Mouse (Mus musculus) MEL (cell line): Measurements from ENCODE around the gene Prdx2. TPM values are rescaled to one million over a fixed set of nuclear protein-coding genes. Genes with fewer than 3 reads are reported as not detected.
A peak's percentile ranks its signal among the peaks of the same experiment; 100 is the strongest.

ENCODE experiments used
- DNase-seq: peaks from one replicate; pipeline ENCODE4 v3.0.0; 2011; ENCODE audit warnings: low read depth, low spot score
- H3K27ac ChIP-seq: 2 replicates; pipeline ENCODE4 v1.5.1; 2012; ENCODE audit warnings: low read depth, mild to moderate bottlenecking, control low read depth, low read length, moderate library complexity; ENCODE audit not compliant: control insufficient read depth
- H3K27me3 ChIP-seq, 2 experiments: fragments of 150-350 bp in 1 of 2; sonication (generic) in 1 of 2; 2 replicates each; pipeline ENCODE4 v1.6.1; 2012; ENCODE audit warnings: low read length in 2 of 2, mild to moderate bottlenecking in 2 of 2, improper control_type of control experiment in 1 of 2, moderate library complexity in 1 of 2; ENCODE audit not compliant: insufficient read depth in 2 of 2, control insufficient read depth in 1 of 2
- H3K36me3 ChIP-seq, 2 experiments: 2 replicates each; pipeline ENCODE4 v1.6.1; 2012 to 2014; ENCODE audit warnings: low read length in 2 of 2, improper control_type of control experiment in 1 of 2, inconsistent platforms in 1 of 2, mild to moderate bottlenecking in 1 of 2; ENCODE audit not compliant: insufficient read depth in 2 of 2, control insufficient read depth in 1 of 2
- H3K4me1 ChIP-seq, 2 experiments: fragments of 150-350 bp in 1 of 2; sonication (generic) in 1 of 2; 2 replicates each; pipeline ENCODE4 v1.6.1; 2012; ENCODE audit warnings: low read length in 2 of 2, improper control_type of control experiment in 1 of 2, mild to moderate bottlenecking in 1 of 2; ENCODE audit not compliant: insufficient read depth in 2 of 2, control insufficient read depth in 1 of 2
- H3K4me3 ChIP-seq, 2 experiments: fragments of 150-350 bp in 1 of 2; sonication (generic) in 1 of 2; 2 replicates each; pipeline ENCODE4 v1.5.1; 2012; ENCODE audit warnings: low read depth in 2 of 2, low read length in 2 of 2, mild to moderate bottlenecking in 2 of 2, moderate library complexity in 2 of 2, control low read depth in 1 of 2, improper control_type of control experiment in 1 of 2; ENCODE audit not compliant: control insufficient read depth in 1 of 2, insufficient read depth in 1 of 2
- H3K79me2 ChIP-seq: 2 replicates; pipeline ENCODE4 v1.6.1; 2012; ENCODE audit warnings: mild to moderate bottlenecking, low read length, moderate library complexity; ENCODE audit not compliant: control insufficient read depth, poor library complexity, insufficient read depth
- H3K9ac ChIP-seq: 2 replicates; pipeline ENCODE4 v1.6.1; 2012; ENCODE audit warnings: low read depth, mild to moderate bottlenecking, control low read depth, low read length, moderate library complexity; ENCODE audit not compliant: control insufficient read depth, poor library complexity, severe bottlenecking
- H3K9me3 ChIP-seq: fragments of 150-350 bp; sonication (generic); replicated peaks from 2 replicates; pipeline ENCODE4 v1.6.1; 2012; ENCODE audit warnings: mild to moderate bottlenecking, low read length, improper control_type of control experiment, moderate library complexity; ENCODE audit not compliant: insufficient read depth
- BHLHE40 ChIP-seq: IDR thresholded peaks from 2 replicates; pipeline ENCODE4 v1.6.1; 2012; ENCODE audit warnings: low read depth, mild to moderate bottlenecking, inconsistent platforms, low read length, improper control_type of control experiment, borderline replicate concordance
- CHD1 ChIP-seq: IDR thresholded peaks from 2 replicates; pipeline ENCODE4 v1.6.1; 2012; ENCODE audit warnings: low read depth, mild to moderate bottlenecking, inconsistent platforms, low read length, improper control_type of control experiment
- CHD2 ChIP-seq: IDR thresholded peaks from 2 replicates; pipeline ENCODE4 v1.6.1; 2011; ENCODE audit warnings: low read length, improper control_type of control experiment
- E2F4 ChIP-seq: IDR thresholded peaks from 2 replicates; pipeline ENCODE4 v1.6.1; 2011; ENCODE audit warnings: low read depth, low read length, improper control_type of control experiment, borderline replicate concordance
- ELF1 ChIP-seq: IDR thresholded peaks from 2 replicates; pipeline ENCODE4 v1.6.1; 2014; ENCODE audit warnings: low read depth, mild to moderate bottlenecking, inconsistent platforms, low read length, improper control_type of control experiment, moderate library complexity
- EP300 ChIP-seq, 2 experiments: IDR thresholded peaks; 2 replicates each; pipeline ENCODE4 v1.6.1; 2011; ENCODE audit warnings: improper control_type of control experiment in 2 of 2, low read length in 2 of 2, low read depth in 1 of 2, mild to moderate bottlenecking in 1 of 2
- ETS1 ChIP-seq: IDR thresholded peaks from 2 replicates; pipeline ENCODE4 v1.6.1; 2012; ENCODE audit warnings: low read depth, mild to moderate bottlenecking, inconsistent platforms, low read length, improper control_type of control experiment, moderate library complexity
- GABPA ChIP-seq: IDR thresholded peaks from 2 replicates; pipeline ENCODE4 v1.6.1; 2012; ENCODE audit warnings: low read depth, mild to moderate bottlenecking, inconsistent platforms, low read length, improper control_type of control experiment, moderate library complexity
- GATA1 ChIP-seq: IDR thresholded peaks from 2 replicates; pipeline ENCODE4 v1.6.1; 2011; ENCODE audit warnings: low read depth, low read length, improper control_type of control experiment
- HCFC1 ChIP-seq: IDR thresholded peaks from 2 replicates; pipeline ENCODE4 v1.6.1; 2012; ENCODE audit warnings: low read depth, mild to moderate bottlenecking, inconsistent platforms, low read length, improper control_type of control experiment, moderate library complexity
- JUND ChIP-seq: IDR thresholded peaks from 2 replicates; pipeline ENCODE4 v1.6.1; 2011; ENCODE audit warnings: low read depth, mild to moderate bottlenecking, improper control_type of control experiment, low read length
- KAT2A ChIP-seq: conservative IDR thresholded peaks from 2 replicates; pipeline ENCODE4 v1.6.1; 2012; ENCODE audit warnings: low read depth, low read length, improper control_type of control experiment, inconsistent platforms
- MAFK ChIP-seq: IDR thresholded peaks from 2 replicates; pipeline ENCODE4 v1.6.1; 2011; ENCODE audit warnings: low read depth, mild to moderate bottlenecking, low read length, improper control_type of control experiment, borderline replicate concordance
- MAX ChIP-seq: IDR thresholded peaks from 2 replicates; pipeline ENCODE4 v1.6.1; 2011; ENCODE audit warnings: low read length, improper control_type of control experiment
- MAZ ChIP-seq: IDR thresholded peaks from 2 replicates; pipeline ENCODE4 v1.6.1; 2012; ENCODE audit warnings: low read depth, mild to moderate bottlenecking, inconsistent platforms, low read length, improper control_type of control experiment
- MEF2A ChIP-seq: IDR thresholded peaks from 2 replicates; pipeline ENCODE4 v1.6.1; 2014; ENCODE audit warnings: low read depth, mild to moderate bottlenecking, inconsistent platforms, low read length, improper control_type of control experiment; ENCODE audit not compliant: poor library complexity, insufficient replicate concordance, severe bottlenecking; ENCODE audit errors: extremely low read depth
- MXI1 ChIP-seq: IDR thresholded peaks from 2 replicates; pipeline ENCODE4 v1.6.1; 2011; ENCODE audit warnings: mild to moderate bottlenecking, low read depth, low read length, improper control_type of control experiment
- MYC ChIP-seq: IDR thresholded peaks from 2 replicates; pipeline ENCODE4 v1.6.1; 2011; ENCODE audit warnings: low read depth, mild to moderate bottlenecking, low read length, improper control_type of control experiment, moderate library complexity
- NELFE ChIP-seq: IDR thresholded peaks from 2 replicates; pipeline ENCODE4 v1.6.1; 2011; ENCODE audit warnings: low read depth, low read length, improper control_type of control experiment
- NRF1 ChIP-seq: IDR thresholded peaks from 2 replicates; pipeline ENCODE4 v1.6.1; 2014; ENCODE audit warnings: low read depth, mild to moderate bottlenecking, inconsistent platforms, low read length, improper control_type of control experiment, moderate library complexity; ENCODE audit not compliant: poor library complexity, insufficient read depth, severe bottlenecking
- POLR2A ChIP-seq, 2 experiments: IDR thresholded peaks; 2 replicates each; pipeline ENCODE4 v1.6.1; 2011 to 2012; ENCODE audit warnings: low read length in 2 of 2, mild to moderate bottlenecking in 2 of 2, control low read depth in 1 of 2, improper control_type of control experiment in 1 of 2, low read depth in 1 of 2, moderate library complexity in 1 of 2; ENCODE audit not compliant: control insufficient read depth in 1 of 2, insufficient read depth in 1 of 2, poor library complexity in 1 of 2
- POLR2AphosphoS2 ChIP-seq: IDR thresholded peaks from 2 replicates; pipeline ENCODE4 v1.6.1; 2011; ENCODE audit warnings: low read length, improper control_type of control experiment
- POLR2AphosphoS5 ChIP-seq: IDR thresholded peaks from 2 replicates; pipeline ENCODE4 v1.6.1; 2012; ENCODE audit warnings: low read depth, borderline replicate concordance, mild to moderate bottlenecking, inconsistent platforms, low read length, moderate library complexity, mixed read lengths
- RAD21 ChIP-seq: IDR thresholded peaks from 2 replicates; pipeline ENCODE4 v1.6.1; 2011; ENCODE audit warnings: mild to moderate bottlenecking, low read depth, low read length, improper control_type of control experiment
- RCOR1 ChIP-seq: IDR thresholded peaks from 2 replicates; pipeline ENCODE4 v1.6.1; 2012; ENCODE audit warnings: low read depth, mild to moderate bottlenecking, inconsistent platforms, low read length, improper control_type of control experiment
- SIN3A ChIP-seq: IDR thresholded peaks from 2 replicates; pipeline ENCODE4 v1.6.1; 2012; ENCODE audit warnings: low read length, improper control_type of control experiment, inconsistent platforms
- SMC3 ChIP-seq: IDR thresholded peaks from 2 replicates; pipeline ENCODE4 v1.6.1; 2011; ENCODE audit warnings: low read depth, low read length, improper control_type of control experiment
- TBP ChIP-seq: IDR thresholded peaks from 2 replicates; pipeline ENCODE4 v1.8.0; 2011; ENCODE audit warnings: low read depth, low read length, improper control_type of control experiment
- TCF12 ChIP-seq: IDR thresholded peaks from 2 replicates; pipeline ENCODE4 v1.6.1; 2014; ENCODE audit warnings: low read depth, mild to moderate bottlenecking, inconsistent platforms, low read length, improper control_type of control experiment, moderate library complexity
- UBTF ChIP-seq: IDR thresholded peaks from 2 replicates; pipeline ENCODE4 v1.6.1; 2012; ENCODE audit warnings: low read depth, mild to moderate bottlenecking, inconsistent platforms, low read length, improper control_type of control experiment, moderate library complexity, borderline replicate concordance; ENCODE audit not compliant: insufficient read depth
- USF1 ChIP-seq: IDR thresholded peaks from 2 replicates; pipeline ENCODE4 v1.6.1; 2014; ENCODE audit warnings: low read depth, mild to moderate bottlenecking, inconsistent platforms, low read length, improper control_type of control experiment, moderate library complexity
- ZC3H11A ChIP-seq: IDR thresholded peaks from 2 replicates; pipeline ENCODE4 v1.6.1; 2012; ENCODE audit warnings: low read depth, mild to moderate bottlenecking, inconsistent platforms, low read length, improper control_type of control experiment
- ZKSCAN1 ChIP-seq: IDR thresholded peaks from 2 replicates; pipeline ENCODE4 v1.6.1; 2012; ENCODE audit warnings: low read depth, mild to moderate bottlenecking, inconsistent platforms, low read length, improper control_type of control experiment, moderate library complexity
- ZMIZ1 ChIP-seq: IDR thresholded peaks from 2 replicates; pipeline ENCODE4 v1.6.1; 2012; ENCODE audit warnings: low read depth, mild to moderate bottlenecking, inconsistent platforms, low read length, improper control_type of control experiment, moderate library complexity
- ZNF384 ChIP-seq: IDR thresholded peaks from 2 replicates; pipeline ENCODE4 v1.6.1; 2012; ENCODE audit warnings: low read depth, mild to moderate bottlenecking, inconsistent platforms, low read length, improper control_type of control experiment
- polyA plus RNA-seq, 2 experiments: library from polyadenylated mRNA; stranded (reverse) in 1 of 2; unstranded in 1 of 2; fragments of >175 nt in 1 of 2; fragments of >200 nt in 1 of 2; gene quantifications; 2 replicates each; pipeline versions ENCODE4 v1.2.1 to v1.2.4; 2012; ENCODE audit warnings: low replicate concordance in 2 of 2, low read depth in 1 of 2; ENCODE audit not compliant: insufficient read length in 2 of 2, insufficient read depth in 1 of 2, missing spikeins in 1 of 2
- total RNA-seq: library from RNA; depleted of rRNA; stranded (reverse); fragments of 300-350 nt; gene quantifications from 2 replicates; pipeline ENCODE4 v1.2.3, GENCODE M21; 2012; rRNA removed

The Prdx2 gene
- total RNA-seq: 502 and 643 TPM in 2 replicates
- polyA plus RNA-seq: 100 to 1,000 TPM; 679 to 773 TPM

DNA sequence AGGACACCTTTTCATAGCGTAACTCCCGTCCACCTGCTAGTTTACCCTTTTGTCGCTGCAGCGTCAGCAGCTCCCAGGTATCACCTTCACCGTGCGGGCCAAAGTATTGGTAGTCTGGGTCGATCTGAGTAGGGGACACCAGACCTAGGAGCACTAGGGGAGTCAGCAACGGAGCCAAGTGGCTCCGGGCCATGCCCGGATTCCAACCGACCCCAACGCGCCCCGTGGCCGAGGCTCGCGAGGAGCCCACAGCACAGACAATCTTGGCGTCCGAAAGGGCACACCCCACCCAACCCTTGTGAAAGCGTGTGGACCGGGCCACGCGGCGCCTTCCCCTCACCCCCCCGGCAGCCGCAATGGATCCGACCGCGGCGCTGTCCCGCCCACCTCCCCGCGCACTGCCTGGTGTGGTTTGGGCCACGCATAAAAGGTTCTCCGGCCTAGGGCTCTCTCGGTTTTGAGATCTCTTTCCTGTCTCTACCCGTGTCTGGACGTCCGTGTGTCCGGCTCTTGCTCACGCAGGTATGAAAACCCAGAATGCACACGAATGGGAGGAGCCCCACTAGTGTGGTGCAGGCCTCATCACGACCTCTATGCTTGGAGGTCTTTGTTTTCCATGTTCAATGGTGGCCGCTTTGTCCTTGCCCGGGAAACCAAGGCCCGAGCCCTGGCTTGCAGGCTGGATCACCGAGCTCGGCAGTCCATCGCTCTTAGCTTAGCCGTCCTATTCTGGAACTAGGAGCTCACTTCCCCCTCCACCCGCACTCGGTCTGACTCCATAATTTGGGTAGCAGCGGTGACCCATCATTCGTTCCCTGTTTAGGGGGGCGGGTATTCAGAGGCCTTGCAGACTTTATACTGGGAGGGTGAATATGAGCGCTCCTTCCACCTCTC, at the start of gene Prdx2, which contains the start of the genes Gm49661 and Rnaseh2a:
Prdx2 (plus strand) TSS at position 347 of the 894 bp plus-strand sequence.
Gm49661 (minus strand) TSS at position 193 of the 894 bp plus-strand sequence.
Rnaseh2a (minus strand) TSS at position 527 of the 894 bp plus-strand sequence.
- Histone ChIP-seq H3K4me3 (peak within 1 kb of the TSS; percentile 65 to 73), H3K9ac (peak within 1 kb of the TSS; percentile 91), H3K36me3 (peaks cover 4 to 35% of the 10 kb centered on the region in 2 experiments; a peak in 3 of 4 replicates), H3K27me3 (no peaks in the 10 kb centered on the region), H3K27ac (peak within 1 kb of the TSS; percentile 84), H3K4me1 (peaks cover 7 to 42% of the 10 kb centered on the region in 2 experiments), H3K79me2 (peaks cover 22% of the 10 kb centered on the region), H3K9me3 (no peaks in the 10 kb centered on the region)
- peak; percentile 83 for DNase-seq
- peak; percentile 90 for TF ChIP-seq MYC
- TF ChIP-seq POLR2AphosphoS5: no peak
- TF ChIP-seq KAT2A: peak; percentile 47; the same call in 1 of the 2 replicates
- peak; percentile 89; the same call in 1 of the 2 replicates for TF ChIP-seq ZMIZ1
- no peak for TF ChIP-seq CHD2
- TF ChIP-seq HCFC1: peak; percentile 67
- no peak for TF ChIP-seq BHLHE40
- peak; percentile 95 for TF ChIP-seq NELFE
- no peak for TF ChIP-seq GATA1
- TF ChIP-seq MAFK: no peak
- TF ChIP-seq TCF12: peak; percentile 44
- TF ChIP-seq MEF2A: no peak
- TF ChIP-seq MAZ: peak; percentile 85
- TF ChIP-seq MXI1: peak; percentile 81
- TF ChIP-seq ZC3H11A: no peak
- no peak for TF ChIP-seq ZKSCAN1
- TF ChIP-seq MAX: peak; percentile 80
- TF ChIP-seq E2F4: no peak
- TF ChIP-seq ELF1: no peak
- TF ChIP-seq POLR2A (IDR thresholded peaks at IDR 0.05; ENCODE audit: control insufficient read depth in 1 of 2, insufficient read depth in 1 of 2, low read depth in 1 of 2, low read length in 2 of 2, poor library complexity in 1 of 2): peak; percentile 63 to 94; a peak in 3 of 4 replicates
- no peak for TF ChIP-seq UBTF
- no peak for TF ChIP-seq SMC3
- TF ChIP-seq GABPA: no peak
- peak in 1 of 2 experiments; percentile 17; a peak in 1 of 4 replicates for TF ChIP-seq EP300 (IDR thresholded peaks at IDR 0.05; ENCODE audit: low read depth in 1 of 2, low read length in 2 of 2)
- no peak for TF ChIP-seq JUND
- no peak for TF ChIP-seq RCOR1
- TF ChIP-seq RAD21: no peak
- TF ChIP-seq USF1: no peak
- 0 out of 2 replicates have a peak, but pooled peaks have one; percentile 13 for TF ChIP-seq NRF1
- peak; percentile 98 for TF ChIP-seq CHD1
- peak; percentile 81 for TF ChIP-seq POLR2AphosphoS2
- TF ChIP-seq ZNF384: no peak
- TF ChIP-seq TBP: peak; percentile 91
- peak; percentile 6; the same call in 1 of the 2 replicates for TF ChIP-seq ETS1
- TF ChIP-seq SIN3A: peak; percentile 72
